Mouse (Mus musculus) cerebellum, postnatal 36 days (tissue): ENCODE data around the gene Igfbpl1.

Experiments
- DNase-seq, 2 experiments: peaks; one replicate each; pipeline ENCODE4 v3.0.0; 2021 to 2022; ENCODE audit warnings: mixed read lengths in 2 of 2

Igfbpl1 gene

DNA sequence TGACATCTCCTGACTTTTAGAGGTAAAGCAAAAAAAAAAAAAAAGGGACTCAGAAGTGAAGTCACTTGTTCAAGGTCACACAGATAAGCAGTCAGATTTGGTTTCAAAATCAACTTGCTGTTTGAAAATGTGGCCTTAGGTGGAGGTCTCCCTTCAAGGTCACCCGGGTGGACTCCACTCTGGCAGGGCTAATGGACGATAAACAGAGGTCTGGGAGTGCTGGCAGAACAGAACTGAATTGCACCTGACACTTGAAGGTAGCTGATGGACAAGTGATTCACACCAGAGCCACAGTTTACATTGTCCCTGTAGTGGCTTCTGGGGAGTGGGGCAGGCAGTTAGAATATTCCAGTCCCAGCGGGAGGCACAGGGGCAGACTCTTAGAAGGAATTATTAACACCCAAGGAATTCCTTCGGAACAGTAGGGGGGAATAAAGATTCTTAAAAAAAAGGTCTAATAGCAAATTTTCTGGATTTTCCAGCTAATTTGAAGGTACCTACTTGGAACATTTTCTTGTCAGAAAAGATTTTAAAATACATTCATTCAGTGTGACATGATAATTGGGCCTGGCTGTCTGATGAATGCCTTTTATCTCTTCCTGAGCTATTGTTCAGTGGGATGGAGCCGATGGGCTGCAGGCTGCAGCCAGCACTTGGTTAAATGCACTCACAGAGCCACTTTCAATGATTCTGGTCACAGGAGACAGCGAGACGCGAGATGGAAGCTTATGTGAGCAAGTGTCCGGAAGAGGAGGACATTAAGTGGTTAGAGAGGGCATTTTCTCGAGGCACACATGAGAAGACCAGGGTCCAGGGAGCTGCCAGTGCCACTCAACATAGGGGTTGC lies 56.7 kb downstream of the Igfbpl1 start:
- no peak for DNase-seq

DNA sequence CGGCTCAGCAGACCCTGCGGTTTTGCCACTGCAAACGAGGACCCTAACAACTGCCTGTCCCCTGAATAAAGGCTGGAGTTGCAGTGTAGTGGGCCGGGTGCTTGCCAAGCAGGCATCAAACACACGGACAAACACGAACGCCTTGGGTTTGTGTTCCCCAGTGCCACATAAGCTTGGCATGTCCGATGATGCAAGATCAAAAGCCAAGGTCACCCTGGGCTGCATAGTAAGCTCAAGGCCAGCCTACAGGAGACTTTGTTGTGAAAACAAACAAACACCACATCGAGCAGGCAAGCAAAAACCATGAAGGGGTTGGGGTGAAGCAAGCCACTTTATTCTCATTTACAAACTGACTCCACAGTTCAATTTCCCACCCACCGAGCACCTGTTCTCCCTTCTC lies 57.6 kb downstream of the Igfbpl1 start:
- no peak for DNase-seq

DNA sequence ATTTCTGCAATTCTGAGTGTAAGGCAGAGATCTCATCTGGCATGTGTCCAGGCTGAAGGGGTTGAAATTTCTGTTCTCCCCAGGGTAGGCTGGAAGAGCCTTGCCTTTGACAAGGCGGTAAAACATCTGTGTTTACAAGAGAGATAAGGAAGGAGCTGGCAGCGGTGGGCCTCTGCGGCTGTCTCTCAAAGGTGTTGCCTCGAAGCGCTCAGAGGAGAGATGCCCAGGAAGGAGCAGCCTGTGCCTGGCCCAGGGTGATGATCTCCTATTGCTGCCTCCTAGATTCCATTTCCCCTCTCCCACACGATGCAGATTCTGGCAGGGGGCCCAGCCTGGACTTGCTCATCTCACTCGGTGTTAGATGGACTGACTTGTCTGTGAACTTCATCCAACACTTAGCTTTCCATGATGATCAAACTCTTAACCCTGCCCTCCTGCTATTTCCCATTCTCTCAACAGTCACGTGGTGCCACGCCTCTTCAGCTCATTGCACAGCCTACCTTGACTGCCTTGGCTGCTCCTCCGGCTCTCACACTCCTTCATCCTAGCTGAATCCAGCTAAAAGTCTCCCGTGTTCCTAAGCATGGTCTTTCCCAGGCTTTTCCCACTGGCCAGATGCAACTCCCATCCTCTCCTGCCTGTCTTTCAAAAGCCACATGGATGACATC lies 58.7 kb downstream of the Igfbpl1 start:
- DNase-seq, result no peak

DNA sequence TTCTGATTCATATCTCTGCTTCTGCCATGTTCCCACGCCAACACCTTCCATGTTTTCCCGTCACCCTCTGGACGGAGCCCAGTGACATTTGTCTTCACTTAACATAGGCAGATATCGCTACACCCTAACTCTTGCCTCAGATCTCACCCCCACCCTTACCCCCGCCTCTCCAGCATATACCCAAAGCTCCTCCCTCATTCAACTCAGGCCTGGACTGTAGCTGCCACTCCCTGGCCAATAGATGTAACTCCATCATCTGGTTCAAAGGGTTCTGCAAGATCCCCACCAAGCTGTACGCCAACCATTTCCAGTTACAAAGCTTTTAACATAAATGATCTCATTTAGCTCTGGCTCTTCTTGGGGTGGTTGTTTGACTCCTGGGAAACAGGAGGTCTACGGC lies 59.9 kb downstream of the Igfbpl1 start:
- no peak for DNase-seq

DNA sequence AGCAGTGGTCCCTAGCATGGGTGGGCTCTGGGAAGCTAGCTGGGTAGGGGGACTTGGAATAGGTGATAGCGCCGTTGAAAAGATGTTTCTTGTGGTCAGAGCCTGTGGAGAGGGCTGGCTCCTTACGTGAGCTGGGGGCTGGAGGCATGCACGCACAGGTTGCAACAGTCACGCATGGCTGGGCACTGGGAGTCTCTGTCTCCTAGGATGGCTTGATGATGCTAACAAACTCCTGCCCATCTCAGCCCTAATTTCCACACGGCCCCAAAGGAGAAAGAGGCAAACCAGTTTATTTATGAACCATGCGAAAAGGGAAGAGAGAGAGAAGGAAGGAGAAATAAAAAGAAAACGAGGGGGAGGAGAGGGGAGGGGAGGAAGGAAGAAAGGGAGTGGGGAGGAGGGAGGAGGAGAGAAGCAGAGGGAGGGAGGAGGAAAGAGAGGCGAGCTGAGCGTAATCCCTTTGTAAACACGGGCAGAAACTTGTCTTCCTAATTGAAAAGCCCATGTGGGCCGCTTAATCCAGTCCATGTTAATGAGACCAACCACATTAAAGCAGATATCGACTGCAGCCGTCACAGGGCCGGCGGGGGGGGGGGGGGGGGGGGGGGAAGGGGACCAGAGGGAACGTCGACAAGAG lies 61.0 kb downstream of the Igfbpl1 start:
- no peak for DNase-seq

DNA sequence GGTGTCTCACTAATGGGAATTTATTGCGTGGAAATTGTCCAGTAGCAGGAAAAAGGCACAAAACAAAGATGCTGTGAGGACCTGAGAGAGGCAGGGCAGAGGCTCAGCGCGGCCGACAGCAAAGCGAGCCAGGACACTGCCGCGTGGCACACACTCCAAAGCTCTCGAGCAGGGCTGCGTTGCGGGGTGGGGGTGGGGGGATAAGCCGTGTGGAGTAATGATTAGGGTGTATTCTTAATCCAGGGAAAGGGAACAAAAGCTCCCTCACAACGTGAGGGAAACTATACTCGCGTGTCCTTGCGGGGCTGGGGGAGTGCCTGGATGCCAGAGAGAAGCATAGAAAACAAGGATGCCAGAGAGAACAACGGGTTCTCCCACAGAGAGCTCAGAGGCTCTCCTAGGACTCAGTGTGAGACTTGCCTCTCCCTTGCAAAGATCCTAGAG lies 61.6 kb downstream of the Igfbpl1 start:
- DNase-seq, result no peak

DNA sequence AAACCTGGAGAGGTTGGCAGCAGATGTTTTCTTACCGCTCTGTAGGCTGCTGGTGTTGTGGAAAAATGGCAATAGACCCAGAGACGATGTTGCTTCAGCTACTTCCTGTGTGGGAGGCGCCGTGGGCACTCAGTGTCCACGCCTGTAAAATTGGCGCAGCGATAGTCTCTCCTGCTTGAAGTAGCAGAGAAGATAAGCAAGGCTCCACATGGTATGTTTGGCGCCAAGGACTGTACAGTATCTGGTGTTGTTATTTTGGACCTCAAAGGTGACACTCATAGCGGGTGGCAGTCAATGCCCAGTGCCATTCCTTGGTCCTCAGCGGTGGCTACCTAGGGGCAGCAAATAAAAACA lies 62.6 kb downstream of the Igfbpl1 start:
- DNase-seq, result no peak

DNA sequence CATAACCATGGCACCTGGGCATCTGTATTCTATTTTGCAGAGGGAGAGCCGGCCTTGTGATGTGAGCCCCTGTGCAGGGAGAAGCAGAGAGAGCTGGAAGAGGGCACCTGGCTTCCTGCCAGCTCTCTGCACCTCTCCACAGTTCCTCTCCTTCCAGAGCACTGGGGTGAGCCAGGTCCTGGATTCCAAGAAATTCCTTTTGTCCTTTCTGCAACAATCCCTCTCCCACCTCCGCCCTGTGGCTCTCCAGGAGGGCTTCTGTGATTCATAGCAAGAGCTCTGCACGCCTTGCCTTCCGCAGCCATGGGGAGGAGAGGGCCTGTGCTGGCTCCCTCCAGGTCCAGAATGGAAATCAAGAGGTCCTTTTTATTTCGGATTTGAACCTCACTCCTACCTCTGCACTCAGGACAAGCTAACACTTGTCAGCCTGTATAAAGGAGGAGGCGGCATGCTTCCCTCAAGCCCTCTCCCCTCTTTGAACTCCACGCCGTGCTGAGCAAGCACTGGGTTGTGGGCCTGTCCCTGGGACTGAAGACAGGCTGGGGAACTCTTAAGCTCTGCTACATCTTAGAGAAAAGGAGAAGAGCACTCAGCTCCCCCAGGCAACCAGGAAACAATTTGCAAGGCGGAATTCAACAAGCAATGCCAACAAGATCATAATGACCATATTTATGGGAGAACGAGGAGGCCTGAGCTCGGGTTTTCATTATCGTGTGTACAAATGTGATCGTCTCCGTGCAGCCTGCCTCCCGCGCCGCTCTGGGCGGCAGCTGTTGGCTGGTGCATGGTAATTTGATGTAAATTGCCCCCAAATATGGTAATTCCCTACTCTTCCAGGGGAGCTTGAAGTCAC lies 63.2 kb downstream of the Igfbpl1 start:
- DNase-seq, result no peak

DNA sequence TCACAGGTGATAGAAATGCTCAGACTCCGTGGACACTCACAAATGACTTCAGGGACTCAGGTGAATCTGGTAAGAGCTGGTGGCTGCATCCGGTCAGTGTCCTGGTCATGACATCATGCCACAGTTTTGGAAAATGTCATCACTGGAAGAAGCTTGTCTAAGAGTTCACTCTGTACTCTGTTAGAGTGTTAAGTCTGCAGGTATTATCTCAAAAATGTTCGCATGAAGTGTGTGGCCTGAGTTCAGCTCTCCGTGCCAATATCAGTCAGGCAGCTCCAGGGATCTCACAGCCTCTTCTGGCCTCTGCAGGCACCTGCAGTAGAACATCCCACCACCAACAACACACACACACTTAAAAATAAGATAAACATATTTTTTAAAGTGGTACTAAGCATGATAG lies 64.1 kb downstream of the Igfbpl1 start:
- DNase-seq, result no peak
